Mouse (Mus musculus) kidney, adult 9 months (tissue): Measurements from ENCODE around the gene Spp2.
A peak's percentile ranks its signal among the peaks of the same experiment; 100 is the strongest.

Source experiments
- DNase-seq: peaks from one replicate; pipeline ENCODE4 v3.0.0; 2022

The Spp2 gene

DNA sequence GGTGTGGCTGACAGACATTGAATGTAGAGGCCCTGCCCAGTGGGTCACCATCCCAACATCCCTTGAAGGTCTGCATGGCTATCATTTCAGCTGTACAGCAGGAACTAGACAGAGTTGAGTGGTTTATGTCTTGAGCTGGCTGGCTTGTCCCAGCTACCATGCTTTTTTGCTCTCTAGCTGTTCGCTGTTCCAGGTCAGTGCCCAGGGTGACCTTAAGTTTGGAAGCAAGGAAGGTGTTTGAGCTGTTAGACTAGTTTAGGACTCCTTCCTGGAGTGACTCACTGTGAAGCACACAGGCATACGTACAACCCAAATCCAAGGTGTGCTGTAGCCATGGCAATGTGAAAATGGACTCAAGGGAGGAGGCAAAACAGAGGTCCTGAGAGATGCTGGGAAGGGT is 61.6 kb downstream of the Spp2 start:
- DNase-seq = no peak

DNA sequence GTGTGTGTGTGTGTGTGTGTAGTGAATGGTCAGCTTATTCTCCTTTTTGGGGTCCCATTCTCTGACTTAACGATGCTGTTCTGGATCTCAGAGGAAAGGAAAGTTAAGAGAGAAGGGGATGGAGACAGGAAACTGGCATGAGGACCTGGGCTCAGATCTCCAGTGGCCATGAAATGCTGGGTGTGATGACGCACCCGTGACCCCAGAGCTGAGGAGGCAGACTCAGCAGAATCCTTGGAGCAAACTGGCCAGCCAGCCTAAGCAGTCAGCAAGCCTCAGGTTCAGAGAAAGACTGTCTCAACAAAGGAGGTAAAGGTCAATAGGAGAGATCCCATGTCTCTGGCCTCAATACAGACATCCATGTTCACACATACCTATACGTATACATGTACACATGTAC is 63.0 kb downstream of the Spp2 start:
- no peak for DNase-seq

DNA sequence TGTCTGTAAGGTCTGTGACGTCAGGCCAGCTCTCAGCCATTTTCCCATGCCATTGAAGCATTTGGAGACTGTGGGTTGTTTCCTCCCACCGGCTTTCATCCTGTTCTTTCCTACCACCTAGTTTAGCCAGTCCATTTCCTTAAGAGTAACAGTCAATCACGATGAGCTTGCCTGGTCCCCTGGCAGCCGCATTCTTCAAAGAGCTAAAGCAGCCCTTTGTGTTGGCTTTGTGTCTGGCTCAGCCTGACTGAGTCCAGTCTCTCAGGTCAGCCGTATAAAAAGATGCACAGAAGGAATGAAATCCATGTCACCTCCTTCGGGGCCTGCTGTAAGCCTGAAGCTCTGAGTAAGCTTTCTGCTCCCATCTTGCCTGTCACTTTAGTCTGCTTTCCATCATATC is 65.5 kb downstream of the Spp2 start:
- no peak for DNase-seq

GRCm38 (mm10) chr1:88473899-88474298 is 67.1 kb downstream of the Spp2 start:
- DNase-seq = no peak

- DNase-seq = peak; percentile 74
Observed at GRCm38 (mm10) chr1:88474598-88474997, 67.8 kb downstream of the Spp2 start.

- DNase-seq = peak; percentile 83
Observed at GRCm38 (mm10) chr1:88475502-88475953, 68.8 kb downstream of the Spp2 start.
